Mouse (Mus musculus): Measurements from ENCODE around the gene Syt11. TPM values are rescaled to one million over a fixed set of nuclear protein-coding genes. Genes with fewer than 3 reads are reported as not detected.
"Not testable (repeated sequence)": the region's sequence is repeated elsewhere in the genome, so short reads cannot be mapped to it uniquely, and the experiment has no call there.

The Syt11 gene
- 100 to 1,000 TPM in 1 of 2 experiments, 10 to 100 TPM in 1; 95.9 to 102 TPM for polyA plus RNA-seq (2017; shearing (Covaris generic))

DNA sequence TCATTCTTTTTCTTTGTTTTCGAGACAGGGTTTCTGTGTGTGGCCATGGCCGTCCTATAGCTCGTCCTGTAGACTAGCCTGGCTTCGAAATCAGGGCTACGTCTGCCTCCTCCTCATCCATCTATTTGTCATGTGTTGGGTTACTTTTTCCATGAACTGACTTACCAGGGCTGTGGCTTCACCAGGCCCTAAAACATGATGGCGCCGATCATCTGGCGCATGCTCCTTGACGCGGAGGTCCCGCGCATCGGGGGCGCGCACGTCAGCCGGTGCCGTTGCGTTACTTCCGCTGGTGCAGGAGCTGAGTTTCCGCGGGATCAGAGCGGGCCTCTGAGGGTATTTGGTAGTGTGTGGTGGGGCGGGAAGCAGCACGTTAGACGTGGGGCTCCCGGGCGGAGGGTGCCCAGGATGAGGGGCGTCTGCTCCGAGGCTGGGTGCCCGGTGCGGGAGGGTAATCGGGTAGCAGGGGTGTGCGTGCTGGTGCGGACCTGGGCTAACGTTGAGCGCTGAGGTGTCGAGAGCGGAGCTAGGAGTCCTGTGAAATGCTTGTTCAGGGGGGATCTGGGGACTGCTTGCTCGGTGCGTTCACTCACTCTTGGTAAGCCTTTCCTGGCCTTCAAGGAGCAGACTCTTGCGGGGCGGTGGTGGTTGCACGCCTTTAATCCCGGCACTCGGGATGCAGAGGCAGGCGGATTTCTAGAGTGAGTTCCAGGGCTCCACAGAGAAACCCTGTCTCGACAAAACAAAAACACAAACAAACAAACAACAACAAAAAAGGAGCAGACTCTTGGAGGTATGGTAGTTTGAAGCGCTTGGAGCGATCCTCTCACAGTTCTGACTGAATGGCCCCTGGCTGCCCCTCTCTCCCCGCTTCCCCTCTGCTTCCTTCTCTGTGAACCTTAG lies at the start of gene Syt11:
TSS of gene Syt11 (minus strand) at position 226 of the 903 bp plus-strand sequence.
- peak; percentile 50 for ATAC-seq

- no peak for ATAC-seq
Measured at GRCm38 (mm10) chr3:88803910-88804540, 29.1 kb upstream of the Syt11 start.

DNA sequence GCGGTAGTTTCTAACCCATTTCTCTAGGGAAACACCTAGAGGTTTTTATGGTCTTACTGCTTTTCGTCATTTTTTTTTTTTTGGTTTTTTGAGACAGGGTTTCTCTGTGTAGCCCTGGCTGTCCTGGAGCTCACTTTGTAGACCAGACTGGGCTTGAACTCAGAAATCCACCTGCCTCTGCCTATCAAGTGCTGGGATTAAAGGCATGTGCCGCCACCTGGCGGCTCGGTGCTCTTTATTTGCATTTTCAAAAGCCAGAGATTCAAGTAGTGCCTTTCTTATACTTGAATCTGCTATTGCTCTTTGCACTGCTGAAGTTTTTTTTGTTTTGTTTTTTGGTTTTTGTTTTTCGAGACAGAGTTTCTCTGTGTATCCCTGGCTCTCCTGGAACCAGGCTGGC lies 22.5 kb upstream of the Syt11 start:
- ATAC-seq = not testable (repeated sequence)

- ATAC-seq = not testable (repeated sequence)
Measured at GRCm38 (mm10) chr3:88788033-88788432, 13.1 kb upstream of the Syt11 start.

GRCm38 (mm10) chr3:88786805-88787204 lies 11.8 kb upstream of the Syt11 start:
- ATAC-seq = not testable (repeated sequence)

DNA sequence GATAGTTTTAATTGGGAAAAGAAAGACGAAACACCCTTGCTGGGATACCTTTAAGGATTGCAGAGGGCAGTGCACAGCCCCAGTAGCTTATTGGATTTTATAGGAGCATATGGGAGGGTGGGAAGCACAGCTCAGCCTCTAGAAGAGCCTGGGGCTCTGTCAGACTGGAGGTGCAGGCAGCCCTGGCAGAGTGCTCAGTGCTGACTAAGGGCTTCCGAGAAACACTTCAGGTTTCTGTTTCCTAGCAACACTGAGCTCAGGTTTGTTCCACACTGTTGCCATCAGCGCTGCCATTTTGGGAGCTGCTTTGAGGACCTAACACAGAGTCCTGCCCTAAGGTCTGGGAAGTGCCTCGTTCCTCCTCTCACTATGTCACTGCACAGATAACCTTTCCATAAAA lies 11.4 kb upstream of the Syt11 start:
- peak; percentile 46 for ATAC-seq

GRCm38 (mm10) chr3:88784889-88785288 lies 9.9 kb upstream of the Syt11 start:
- no peak for ATAC-seq

DNA sequence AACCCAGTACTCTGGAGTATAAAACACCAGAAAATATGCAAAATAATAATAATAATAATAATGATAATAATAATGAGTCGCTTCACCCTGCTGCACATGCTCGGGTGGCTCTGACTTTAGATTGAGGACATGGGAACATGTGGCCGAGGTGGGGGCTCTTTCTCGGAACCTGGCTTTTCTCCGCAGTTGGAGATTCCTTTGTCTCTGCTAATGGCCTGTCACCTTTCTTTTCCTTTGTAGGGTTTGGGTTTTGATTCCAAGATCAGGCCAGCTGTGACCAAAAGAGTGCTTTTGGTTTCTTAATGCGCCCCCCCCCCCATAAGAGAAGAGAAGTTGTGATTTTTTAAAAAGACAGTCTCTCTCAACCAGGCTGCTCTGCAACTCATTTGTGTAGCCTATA lies 1.8 kb downstream of the Syt11 start:
- ATAC-seq = not testable (repeated sequence)

DNA sequence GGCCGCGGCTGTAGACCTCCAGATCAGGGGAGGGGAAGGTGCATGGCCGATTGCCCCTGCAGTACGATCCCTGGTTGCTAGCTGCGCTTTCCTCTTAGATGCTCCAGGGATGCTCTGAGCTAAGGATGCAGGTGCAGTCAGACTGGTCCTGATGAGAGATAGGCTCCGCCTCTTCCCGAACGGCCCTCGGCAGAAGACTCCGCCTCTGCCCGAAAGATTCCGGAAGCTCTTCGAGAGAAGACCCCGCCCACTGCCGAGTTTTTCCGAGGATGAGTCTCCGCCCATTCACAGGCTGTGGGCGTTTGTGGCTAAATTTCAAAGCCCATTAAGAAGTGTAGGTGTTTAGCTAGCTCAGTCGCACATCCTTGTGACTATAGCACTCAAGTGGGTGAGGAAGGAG lies 2.6 kb downstream of the Syt11 start:
- ATAC-seq = peak; percentile 59

DNA sequence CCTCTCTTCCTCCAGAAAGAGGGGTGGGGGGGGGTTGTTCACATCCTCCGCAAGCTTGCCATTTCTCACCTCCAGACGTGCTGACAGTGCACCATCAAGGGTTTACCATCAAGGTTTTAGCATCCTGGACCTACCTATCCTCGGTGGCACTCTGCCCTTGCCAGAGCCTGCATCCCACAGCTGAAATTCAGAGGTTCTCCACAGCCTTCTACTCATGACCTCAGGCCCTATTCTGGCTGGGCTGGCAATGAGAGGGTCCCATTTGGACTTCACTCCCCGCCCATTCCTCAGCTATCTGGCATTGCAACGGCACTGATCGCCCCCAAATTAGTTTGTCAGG lies 3.1 kb downstream of the Syt11 start:
- ATAC-seq = not testable (repeated sequence)

GRCm38 (mm10) chr3:88771189-88771940 lies 3.6 kb downstream of the Syt11 start:
- peak; percentile 53 for ATAC-seq

- ATAC-seq = no peak
Measured at GRCm38 (mm10) chr3:88762401-88762831, 12.5 kb downstream of the Syt11 start.

DNA sequence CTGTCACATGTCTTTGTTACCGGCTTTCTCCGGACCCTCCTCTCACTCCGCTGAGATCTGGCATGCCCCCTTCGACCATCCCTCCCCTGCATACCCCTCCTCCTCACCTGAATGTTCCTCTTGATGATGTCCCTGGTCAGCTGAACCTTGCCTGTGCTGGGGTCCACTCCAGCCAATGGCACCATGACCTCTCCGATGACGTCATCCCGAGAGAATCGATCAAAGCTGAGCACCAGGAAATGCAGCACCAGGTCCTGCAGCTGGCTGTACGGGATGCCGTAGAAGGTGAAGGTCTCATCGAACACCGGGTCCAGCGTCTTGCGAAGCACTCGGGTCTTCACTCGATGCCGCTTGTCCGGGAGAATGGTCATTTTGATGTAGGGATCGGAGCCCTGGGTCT lies 13.3 kb downstream of the Syt11 start:
- no peak for ATAC-seq

DNA sequence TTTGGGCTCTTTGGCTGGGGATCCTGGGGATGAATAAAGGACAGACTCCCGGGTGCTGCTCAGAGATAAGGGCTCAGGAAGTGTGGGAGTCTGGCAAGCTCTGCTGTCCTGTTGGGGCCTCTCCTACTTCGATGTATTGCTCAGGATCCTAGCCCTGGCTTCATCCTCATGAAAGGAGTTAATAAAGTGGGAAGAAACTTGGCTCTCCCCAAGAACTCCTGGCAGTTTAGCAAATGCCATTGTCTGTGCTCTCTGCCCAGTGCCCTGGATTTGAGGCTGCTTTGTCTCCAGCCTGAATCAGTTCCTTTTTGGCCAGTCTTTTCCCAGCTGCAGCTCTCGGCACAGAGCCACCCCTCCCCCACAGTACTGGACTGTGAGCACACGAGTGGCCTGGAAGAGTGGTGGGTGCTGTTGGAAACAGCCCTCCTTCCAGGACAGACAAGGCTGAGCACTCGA lies 16.9 kb downstream of the Syt11 start:
- ATAC-seq = no peak

DNA sequence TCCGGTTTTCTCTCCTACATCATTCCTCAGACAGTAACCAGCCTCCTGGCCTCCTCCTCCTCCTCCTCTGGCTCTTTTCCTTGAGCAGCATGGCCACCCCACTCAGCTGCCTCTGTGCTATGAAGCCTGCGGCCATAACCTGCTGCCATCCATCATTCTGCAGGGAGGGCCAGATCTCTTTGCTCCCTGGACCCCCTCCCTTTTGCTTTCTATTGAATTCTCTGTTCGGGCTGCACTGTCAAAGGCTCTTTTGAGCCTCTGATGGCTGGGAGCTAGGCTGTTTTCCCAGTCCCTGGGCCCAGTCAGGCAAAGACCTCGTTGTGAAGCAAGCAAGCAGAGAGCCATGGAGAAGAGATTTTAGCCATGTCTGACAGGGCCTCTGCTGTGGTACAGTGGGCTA lies 18.7 kb downstream of the Syt11 start:
- no peak for ATAC-seq

DNA sequence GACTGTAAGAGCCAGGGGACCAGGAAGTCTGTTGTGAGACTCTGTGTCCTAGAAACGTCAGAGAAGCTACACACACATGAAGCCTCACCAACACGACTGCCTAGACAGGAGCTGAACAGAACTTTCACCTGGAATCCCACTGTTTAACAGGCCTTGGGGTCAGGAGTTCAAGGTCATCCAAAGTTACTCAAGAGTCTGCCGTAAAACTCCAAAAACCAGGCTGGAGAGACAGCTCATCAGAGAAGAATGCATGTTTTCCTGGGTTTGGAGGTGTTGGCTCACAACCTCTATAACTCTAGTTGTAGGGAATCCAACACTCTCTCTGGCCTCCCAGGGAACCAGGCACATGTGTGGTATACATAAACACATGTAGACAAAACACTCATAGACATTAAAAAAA lies 19.4 kb downstream of the Syt11 start:
- ATAC-seq = no peak

- no peak for ATAC-seq
Measured at GRCm38 (mm10) chr3:88754283-88754682, 20.7 kb downstream of the Syt11 start.

DNA sequence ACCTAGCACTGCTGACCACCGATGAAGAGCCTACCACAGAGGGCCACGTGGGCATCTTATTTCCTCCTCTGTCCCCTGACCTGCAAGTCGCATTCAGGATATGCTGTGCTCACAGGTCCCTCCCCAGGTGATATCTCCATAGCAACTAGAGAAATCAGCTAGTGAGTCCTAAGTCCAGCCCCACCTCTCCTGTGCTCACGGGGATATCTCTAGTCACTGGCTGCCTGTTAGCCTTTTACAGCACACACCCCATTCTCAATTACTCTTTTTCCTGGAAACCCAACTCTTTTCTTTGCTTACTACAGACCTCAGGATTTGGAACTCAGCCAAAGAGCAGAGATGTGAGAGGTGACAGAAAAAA lies 28.1 kb downstream of the Syt11 start:
- no peak for ATAC-seq

GRCm38 (mm10) chr3:88746139-88746870 lies 28.7 kb downstream of the Syt11 start:
- ATAC-seq = no peak

DNA sequence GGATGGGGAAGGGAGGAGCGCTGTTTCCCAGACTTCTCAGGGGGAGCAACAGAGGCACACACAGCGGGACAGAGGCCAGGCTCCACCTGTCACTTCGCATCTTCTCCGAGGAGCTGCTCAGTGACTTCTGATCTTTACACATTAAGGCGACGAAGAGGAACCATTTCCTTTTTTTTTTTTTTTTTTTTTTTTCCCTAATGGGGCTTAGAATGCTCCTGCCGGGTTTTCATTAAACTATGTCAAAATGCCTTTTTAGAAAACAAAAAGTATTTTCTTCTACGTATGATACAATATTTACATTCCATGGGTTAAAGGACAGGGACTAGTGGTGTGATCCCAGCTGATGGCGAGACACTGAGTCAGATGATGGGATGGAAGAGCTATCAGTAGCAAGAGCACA lies 29.4 kb downstream of the Syt11 start:
- ATAC-seq = no peak

DNA sequence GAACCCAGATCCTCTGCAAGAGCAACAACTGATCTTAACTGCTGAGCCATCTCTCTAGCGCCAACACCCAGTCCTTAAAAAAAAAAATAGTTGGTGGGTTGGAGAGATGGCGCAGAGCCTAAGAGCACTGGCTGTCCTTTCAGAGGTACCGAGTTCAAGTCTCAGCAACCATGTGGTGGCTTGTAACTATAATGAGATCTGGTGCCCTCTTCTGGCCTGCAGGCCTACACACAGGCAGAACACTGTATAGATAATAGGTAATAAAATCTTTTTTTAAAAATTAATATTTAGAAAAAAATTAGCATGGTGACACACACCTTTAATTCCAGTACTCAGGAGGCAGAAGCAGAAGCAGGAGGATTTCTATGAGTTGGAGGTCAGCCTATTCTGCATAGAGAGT lies 34.8 kb downstream of the Syt11 start:
- ATAC-seq = no peak

GRCm38 (mm10) chr3:88738641-88739040 lies 36.3 kb downstream of the Syt11 start:
- ATAC-seq = no peak

DNA sequence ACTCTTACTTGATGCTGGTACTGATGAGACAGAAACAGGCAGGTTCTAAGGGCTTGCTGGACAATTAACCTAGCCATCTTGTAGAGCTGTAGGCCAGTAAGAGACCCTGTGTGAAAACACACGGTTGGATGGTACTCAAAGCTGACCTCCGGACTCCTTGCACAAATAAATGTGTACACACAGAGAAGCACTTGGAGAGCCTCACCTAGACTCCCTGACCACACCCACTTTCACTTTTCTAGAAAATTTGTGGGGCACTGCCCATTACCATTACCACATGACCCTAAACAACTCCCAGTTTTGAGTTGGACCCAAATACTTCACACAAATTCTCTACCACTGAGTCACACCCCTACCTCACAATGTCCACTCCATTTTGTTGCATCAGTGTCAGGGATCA lies 38.4 kb downstream of the Syt11 start:
- no peak for ATAC-seq

Measured in activated CD4-positive, CD25-positive, alpha-beta regulatory T cell, adult 4 months (primary cell).